Mouse (Mus musculus): ENCODE measurements around the gene Amd1.

The Amd1 gene

DNA sequence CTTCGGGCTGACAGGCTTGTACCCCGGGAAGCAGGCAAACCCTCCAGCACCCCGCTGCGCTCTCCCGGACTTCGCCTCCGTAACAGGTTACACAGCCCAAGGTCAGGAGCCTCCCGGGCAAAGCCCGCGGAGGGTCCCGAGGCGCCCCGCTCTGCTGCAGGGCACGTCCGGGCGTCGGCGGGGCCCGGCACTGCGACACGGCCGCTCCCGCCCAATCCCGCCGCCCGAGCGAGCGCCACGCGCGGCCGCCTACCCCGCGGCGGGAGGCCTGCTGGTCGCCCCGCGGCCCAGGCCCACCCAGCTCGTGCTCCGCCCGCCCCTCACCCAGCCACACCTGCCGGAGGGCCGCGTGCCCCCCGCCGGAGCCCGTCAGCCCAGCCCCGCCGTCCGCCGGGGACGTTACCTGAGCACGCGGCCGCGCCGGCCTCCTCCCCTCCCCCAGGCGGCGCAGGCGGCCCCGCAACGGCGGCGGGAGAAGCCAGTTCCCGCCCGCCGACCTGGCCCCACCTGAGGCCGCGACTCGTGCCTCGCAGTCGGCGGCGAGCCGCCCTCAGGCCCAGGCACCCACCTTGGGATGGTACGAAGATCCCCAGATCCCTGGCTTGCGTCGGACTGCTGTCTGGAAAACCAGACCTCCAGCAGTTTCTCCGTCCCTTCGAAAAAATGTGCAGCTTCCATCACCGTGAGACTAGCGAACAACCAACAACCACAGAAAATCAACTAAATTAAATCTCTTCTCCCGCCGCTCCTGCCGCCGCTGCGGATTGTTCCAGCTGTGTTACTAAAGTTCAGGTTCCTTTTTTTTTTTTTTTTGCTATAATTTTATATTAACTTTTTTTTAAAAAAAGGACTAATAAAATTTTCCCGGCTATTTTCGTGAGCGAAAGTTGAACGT is 558 bp downstream of the Amd1 start:
- DNase-seq (ENCODE audit: low spot score), result peak; percentile 40

GRCm38 (mm10) chr10:40300648-40301171 is 1.3 kb downstream of the Amd1 start:
- DNase-seq (ENCODE audit: low spot score), result peak; percentile 73

DNA sequence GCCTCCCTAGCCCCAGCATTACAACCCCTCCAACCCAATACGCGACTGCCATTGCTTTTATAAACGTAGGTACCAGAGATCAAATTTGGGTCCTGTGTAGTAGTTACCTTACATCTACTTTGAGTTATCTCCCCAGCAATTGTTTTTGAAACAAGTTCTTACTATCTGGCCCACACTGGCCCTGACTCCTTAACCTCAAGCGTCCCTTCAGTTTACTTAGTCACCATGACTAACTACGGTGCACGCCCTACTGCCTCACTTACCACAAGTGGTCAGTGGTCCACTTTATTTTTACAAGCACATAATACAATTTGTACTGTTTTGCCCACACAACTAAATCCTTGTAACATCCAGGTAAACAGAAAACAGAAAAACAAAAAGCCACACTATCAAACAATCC is 9.3 kb downstream of the Amd1 start:
- DNase-seq (ENCODE audit: low spot score), result no peak

GRCm38 (mm10) chr10:40286767-40287166 is 15.2 kb downstream of the Amd1 start:
- no peak for DNase-seq (ENCODE audit: low spot score)

DNA sequence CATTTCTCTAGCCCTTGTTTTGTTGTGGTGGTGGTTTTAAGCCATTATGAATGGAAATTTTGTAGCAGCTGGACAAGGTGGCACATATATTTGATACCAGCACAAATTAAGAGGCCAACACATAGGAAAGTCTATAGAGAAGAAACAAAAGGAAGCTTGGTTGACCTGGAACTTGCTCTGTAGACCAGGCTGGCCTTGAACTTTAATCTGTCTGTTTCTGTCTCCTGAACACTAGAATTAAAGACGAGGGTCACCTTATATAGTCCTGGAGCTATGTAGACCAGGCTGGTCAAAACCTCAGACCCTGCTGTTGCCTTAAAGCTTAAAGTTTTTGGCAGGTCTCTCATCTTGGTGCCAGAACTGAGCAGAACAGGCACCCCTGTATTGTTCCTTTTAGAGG is 16.4 kb downstream of the Amd1 start:
- DNase-seq (ENCODE audit: low spot score), result no peak

DNA sequence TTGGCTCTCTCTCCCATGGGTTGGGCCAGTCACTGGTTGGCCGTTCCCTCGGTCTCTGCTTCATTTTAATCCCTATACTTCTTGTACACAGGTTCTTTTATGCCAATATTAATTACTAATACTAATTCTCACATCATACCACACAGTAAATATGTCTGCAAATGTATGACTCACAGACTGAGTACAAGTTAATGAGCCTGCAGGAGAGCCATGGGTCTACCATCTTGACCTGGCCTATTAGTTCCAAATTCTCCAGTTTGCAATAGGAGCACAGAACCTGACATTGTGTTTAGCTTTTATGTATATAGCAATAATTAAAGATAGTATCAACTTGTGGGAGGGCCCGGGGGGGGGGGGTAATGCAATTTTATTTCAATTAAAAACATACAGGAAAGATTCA is 17.0 kb downstream of the Amd1 start:
- no peak for DNase-seq (ENCODE audit: low spot score)

- DNase-seq (ENCODE audit: low spot score), result no peak
Measured at GRCm38 (mm10) chr10:40284179-40284831, 17.7 kb downstream of the Amd1 start.

DNA sequence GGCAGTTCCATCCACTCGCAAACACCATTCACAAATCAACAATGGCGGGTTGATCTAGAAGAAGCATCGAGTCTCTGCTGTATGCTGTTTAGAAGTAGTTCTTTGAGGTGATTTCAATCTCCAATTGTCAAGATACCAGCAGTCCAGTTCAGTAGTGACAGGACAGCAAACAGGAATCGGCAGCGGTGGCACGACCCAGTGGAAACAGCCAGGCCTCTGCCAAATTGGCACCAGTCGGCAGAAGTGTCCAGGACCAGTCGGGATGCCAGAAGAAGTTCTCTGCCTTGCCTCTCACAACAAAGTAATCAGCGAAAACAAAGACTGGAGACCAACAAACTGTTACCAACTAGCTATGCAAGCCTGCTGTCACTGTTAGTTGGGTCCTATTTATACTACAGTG is 18.4 kb downstream of the Amd1 start:
- no peak for DNase-seq (ENCODE audit: low spot score)

DNA sequence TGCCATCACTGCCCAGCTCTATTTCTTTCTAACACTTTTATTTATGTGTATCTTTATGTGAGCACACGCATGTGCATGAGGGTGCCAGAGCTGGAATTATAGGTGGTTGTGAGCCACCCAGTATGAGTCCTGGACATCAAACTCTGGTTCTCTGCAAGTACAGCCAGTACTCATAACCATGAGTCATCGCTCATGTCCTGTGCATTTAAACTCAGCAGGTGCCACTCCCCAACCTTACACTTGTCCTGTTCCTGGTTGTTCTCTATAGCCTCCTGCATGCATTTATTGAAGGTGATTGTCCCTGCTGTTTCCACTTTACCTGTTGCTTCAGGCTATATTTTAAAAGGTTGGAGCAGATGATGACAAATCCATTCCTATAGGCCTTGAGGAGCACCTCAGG is 20.4 kb downstream of the Amd1 start:
- DNase-seq (ENCODE audit: low spot score), result no peak

DNA sequence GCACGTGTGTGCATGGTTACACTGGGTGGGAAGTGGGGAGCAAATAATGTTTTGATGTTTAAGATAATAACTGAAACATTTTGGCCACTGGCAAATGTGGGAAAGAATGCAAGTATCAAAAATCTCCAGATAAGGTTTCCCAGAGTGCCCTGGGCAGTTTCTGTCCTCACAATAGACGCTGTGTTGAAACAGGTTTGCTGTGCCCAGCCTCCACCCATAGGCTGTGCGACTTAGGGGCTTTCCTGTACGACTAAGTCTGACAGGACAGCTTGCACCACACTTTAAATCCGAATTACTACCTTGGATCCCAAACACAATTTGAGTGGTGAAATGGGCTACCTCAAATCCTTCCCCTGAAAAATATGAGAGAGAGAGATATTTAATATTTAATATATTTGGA is 23.7 kb downstream of the Amd1 start:
- no peak for DNase-seq (ENCODE audit: low spot score)

DNA sequence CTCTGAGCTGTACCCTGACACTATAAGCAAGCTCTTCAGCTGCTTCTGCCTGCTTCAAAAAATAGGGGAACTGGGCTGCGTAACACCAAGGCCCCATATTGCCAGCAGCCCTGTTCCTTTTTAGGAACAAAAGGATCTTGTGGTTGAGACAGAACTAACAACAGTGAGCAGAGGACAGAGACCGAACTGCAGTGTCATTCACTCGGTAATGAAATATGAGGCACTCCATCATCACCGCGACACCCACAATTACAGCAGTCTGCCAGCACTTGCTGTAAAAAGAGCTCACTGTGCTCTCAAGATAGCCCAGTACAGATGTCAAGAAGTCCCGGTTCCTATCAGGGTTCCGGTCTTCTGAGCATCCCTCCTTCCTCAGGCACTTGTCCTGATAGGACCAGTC is 26.0 kb downstream of the Amd1 start:
- no peak for DNase-seq (ENCODE audit: low spot score)

- DNase-seq (ENCODE audit: low spot score), result no peak
Measured at GRCm38 (mm10) chr10:40273938-40274337, 28.0 kb downstream of the Amd1 start.

- DNase-seq (ENCODE audit: low spot score), result no peak
Measured at GRCm38 (mm10) chr10:40271216-40271615, 30.8 kb downstream of the Amd1 start.

- no peak for DNase-seq (ENCODE audit: low spot score)
Measured at GRCm38 (mm10) chr10:40264920-40265319, 37.1 kb downstream of the Amd1 start.

GRCm38 (mm10) chr10:40263691-40264090 is 38.3 kb downstream of the Amd1 start:
- peak; percentile 35 for DNase-seq (ENCODE audit: low spot score)

- no peak for DNase-seq (ENCODE audit: low spot score)
Measured at GRCm38 (mm10) chr10:40262200-40262599, 39.8 kb downstream of the Amd1 start.

DNA sequence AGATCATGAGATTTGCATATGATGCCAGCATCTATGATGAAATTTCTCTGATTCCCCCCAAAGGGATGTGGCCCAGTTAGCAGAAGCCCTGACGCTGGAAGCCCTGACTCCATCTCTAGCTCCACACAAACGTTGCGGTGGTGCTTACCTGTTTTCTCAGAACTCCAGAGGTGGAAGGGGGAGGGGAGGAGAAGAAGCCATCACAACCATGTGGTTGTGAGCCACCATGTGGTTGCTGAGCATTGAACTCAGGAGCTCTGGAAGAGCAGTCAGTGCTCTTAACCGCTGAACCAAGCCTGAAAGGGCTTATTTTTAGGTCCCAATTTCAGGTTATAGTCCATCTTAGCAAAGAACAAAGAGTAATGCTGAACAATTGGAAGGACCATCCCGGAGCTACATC is 41.7 kb downstream of the Amd1 start:
- no peak for DNase-seq (ENCODE audit: low spot score)

DNA sequence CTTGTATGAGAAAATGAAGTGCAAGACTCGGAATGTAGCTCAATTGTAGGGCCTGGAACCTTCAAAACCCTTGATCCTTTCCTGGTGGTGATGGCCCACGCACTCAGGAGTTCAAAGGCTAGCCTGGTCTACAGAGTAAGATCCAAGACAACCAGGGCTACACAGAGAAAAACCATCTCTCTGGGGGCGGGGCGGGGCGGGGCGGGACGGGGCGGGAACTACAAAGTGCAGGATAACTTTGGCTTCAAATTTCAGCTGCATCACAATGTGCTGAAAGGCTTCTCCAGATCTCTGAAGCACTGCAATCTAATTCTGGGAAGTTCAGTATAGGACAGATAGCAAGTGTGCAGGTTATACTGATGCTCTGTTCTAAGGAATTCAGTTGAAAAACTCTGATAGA is 42.4 kb downstream of the Amd1 start:
- no peak for DNase-seq (ENCODE audit: low spot score)

GRCm38 (mm10) chr10:40258976-40259375 is 43.0 kb downstream of the Amd1 start:
- peak; percentile 39 for DNase-seq (ENCODE audit: low spot score)

GRCm38 (mm10) chr10:40258401-40258966 is 43.5 kb downstream of the Amd1 start:
- peak; percentile 62 for DNase-seq (ENCODE audit: low spot score)

DNA sequence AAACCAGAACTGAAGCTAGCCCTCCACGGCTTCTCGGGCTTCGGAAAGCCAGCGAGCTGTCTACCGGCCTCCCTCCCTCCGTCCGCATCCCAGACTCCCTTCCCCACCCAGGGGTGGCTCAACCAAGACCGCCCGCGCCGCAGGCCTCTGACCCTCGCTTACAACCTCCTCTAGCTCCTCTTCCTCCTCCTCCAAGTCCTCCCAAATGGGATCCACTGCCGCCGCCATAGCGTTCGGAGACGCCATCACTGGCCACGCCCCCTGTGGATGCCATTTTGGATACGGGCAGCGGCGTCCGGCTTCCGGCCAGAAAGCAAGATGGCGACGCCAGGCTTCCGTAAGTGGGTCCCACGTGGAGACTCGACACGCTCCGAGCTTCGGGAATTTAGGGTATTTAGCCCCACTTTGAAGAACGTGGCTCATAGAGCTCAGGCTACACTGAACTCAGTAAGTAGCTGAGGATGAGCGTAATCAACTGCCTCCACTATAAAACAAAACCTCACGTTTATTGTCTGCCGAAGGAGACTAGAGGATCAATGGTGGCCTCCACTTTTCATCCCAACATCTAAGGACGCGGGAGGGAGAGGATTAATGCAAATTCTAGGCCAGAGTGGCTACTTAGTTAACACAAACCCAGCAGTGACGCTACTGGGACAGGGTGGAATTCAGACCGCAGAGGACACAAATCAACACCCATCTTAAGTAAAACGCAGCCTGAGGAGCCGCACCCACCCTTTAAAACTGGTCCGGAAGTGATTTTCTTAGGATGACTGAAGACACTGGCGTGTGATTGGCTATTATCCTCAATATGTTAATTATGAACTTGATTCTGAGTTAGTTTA is 44.4 kb downstream of the Amd1 start, which contains the start of gene Gtf3c6:
Gene Gtf3c6, minus strand, starts transcription at position 695 of the 842 bp plus-strand sequence.
- DNase-seq (ENCODE audit: low spot score), result peak; percentile 95

DNA sequence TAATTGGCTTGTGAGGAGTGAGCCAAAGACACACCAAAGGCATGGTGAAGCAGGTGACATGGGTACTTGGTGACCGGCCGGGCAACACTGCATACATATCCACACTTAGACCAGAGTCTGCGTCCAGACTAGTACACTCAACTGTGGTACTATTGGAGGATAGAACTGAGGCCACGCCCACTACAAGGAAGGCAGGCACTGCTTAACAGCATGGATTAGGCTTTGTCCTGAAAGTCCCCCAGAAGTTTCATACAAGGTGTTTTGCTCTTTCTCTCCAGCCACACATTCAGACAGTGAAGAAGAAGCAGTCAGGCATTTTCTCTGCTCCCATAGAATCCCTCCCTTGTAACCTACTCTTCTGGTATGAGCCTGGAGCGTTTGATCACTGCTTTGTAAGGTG is 45.3 kb downstream of the Amd1 start:
- DNase-seq (ENCODE audit: low spot score), result peak; percentile 40
